Mouse (Mus musculus) heart, embryonic 11.5 days (tissue): Measurements from ENCODE around the gene AL607142.1. TPM values are rescaled to one million over a fixed set of nuclear protein-coding genes. Genes with fewer than 3 reads are reported as not detected.

Experiments
- ATAC-seq: fragments of 200-750 bp; cut with Nextera tagmentation; replicated peaks from 2 replicates; pipeline ENCODE4 v1.8.0; 2017; ENCODE audit warnings: moderate library complexity; ENCODE audit not compliant: insufficient number of reproducible peaks, low FRiP score, low TSS enrichment
- H3K27ac ChIP-seq: fragments of 300-500 bp; sonication (generic); 2 replicates; pipeline ENCODE4 v1.5.1; 2014; ENCODE audit warnings: mild to moderate bottlenecking, low read depth, low read length
- H3K27me3 ChIP-seq: fragments of 300-500 bp; sonication (generic); 2 replicates; pipeline ENCODE4 v1.6.1; 2014; ENCODE audit warnings: mild to moderate bottlenecking, low read length, mixed read lengths; ENCODE audit not compliant: control insufficient read depth, insufficient read depth
- H3K36me3 ChIP-seq: fragments of 300-500 bp; sonication (generic); 2 replicates; pipeline ENCODE4 v1.6.1; 2014; ENCODE audit warnings: mild to moderate bottlenecking, low read length, moderate library complexity, mixed read lengths; ENCODE audit not compliant: control insufficient read depth, insufficient read depth
- H3K4me1 ChIP-seq: fragments of 300-500 bp; sonication (generic); 2 replicates; pipeline ENCODE4 v1.6.1; 2014; ENCODE audit warnings: low read length; ENCODE audit not compliant: control insufficient read depth, insufficient read depth
- H3K4me2 ChIP-seq: fragments of 300-500 bp; sonication (generic); 2 replicates; pipeline ENCODE4 v1.6.1; 2014; ENCODE audit warnings: mild to moderate bottlenecking, moderate library complexity
- H3K4me3 ChIP-seq: fragments of 300-500 bp; sonication (generic); 2 replicates; pipeline ENCODE4 v1.5.1; 2014; ENCODE audit warnings: low read depth, low read length
- H3K9ac ChIP-seq: fragments of 300-500 bp; sonication (generic); 2 replicates; pipeline ENCODE4 v1.6.1; 2014; ENCODE audit warnings: mild to moderate bottlenecking, low read depth, low read length, moderate library complexity
- H3K9me3 ChIP-seq: fragments of 300-500 bp; sonication (generic); replicated peaks from 2 replicates; pipeline ENCODE4 v1.6.1; 2016; ENCODE audit warnings: low read length; ENCODE audit not compliant: control insufficient read depth
- WGBS: fragments of 180-500 bp; shearing (Covaris S2); extraction: QIAGEN DNeasy Blood & Tissue Kit; methylation state at CpG from one replicate; pipeline ENCODE4 v1.1.7; 2014; ENCODE audit not compliant: insufficient replicate concordance; 5-methylcytosine and 5-hydroxymethylcytosine counted together
- polyA plus RNA-seq: library from polyadenylated mRNA; unstranded; fragments of >200 nt; fragmentation: Nextera tagmentation; extraction: Ambion mirVana; gene quantifications from 2 replicates; pipeline ENCODE4 v1.2.1, GENCODE M21; 2014

AL607142.1 gene
- polyA plus RNA-seq, 1 experiment from 2014 or later, result not detected

GRCm38 (mm10) chr4:120071411-120071810 is 6.6 kb downstream of the AL607142.1 start:
- no peaks in the 10 kb centered on the region for H3K36me3 ChIP-seq
- no peak overlapping the region for H3K9ac ChIP-seq
- 55% methylated on average over 3 of the region's 3 CpGs for WGBS
- H3K9me3 ChIP-seq, result no peaks in the 10 kb centered on the region
- H3K4me2 ChIP-seq, result no peak overlapping the region
- H3K4me3 ChIP-seq, result no peak overlapping the region
- H3K4me1 ChIP-seq, result peaks cover 10% of the 10 kb centered on the region
- H3K27me3 ChIP-seq, result no peaks in the 10 kb centered on the region
- no peak for ATAC-seq
- no peak overlapping the region for H3K27ac ChIP-seq

- WGBS, result 63% methylated on average over 15 of the region's 15 CpGs
- Histone ChIP-seq H3K27ac (no peak overlapping the region), H3K4me2 (no peak overlapping the region), H3K4me3 (no peak overlapping the region), H3K36me3 (no peaks in the 10 kb centered on the region), H3K4me1 (peaks cover 10% of the 10 kb centered on the region), H3K27me3 (no peaks in the 10 kb centered on the region), H3K9ac (no peak overlapping the region), H3K9me3 (no peaks in the 10 kb centered on the region)
- ATAC-seq, result no peak
Measured at GRCm38 (mm10) chr4:120071842-120072507, 7.2 kb downstream of the AL607142.1 start.

- H3K4me1 ChIP-seq, result peaks cover 10% of the 10 kb centered on the region
- no peak overlapping the region for H3K4me2 ChIP-seq
- H3K27me3 ChIP-seq, result no peaks in the 10 kb centered on the region
- no peaks in the 10 kb centered on the region for H3K9me3 ChIP-seq
- ATAC-seq, result no peak
- no peak overlapping the region for H3K4me3 ChIP-seq
- no peak overlapping the region for H3K9ac ChIP-seq
- H3K27ac ChIP-seq, result no peak overlapping the region
- WGBS, result 62% methylated on average over 5 of the region's 5 CpGs
- no peaks in the 10 kb centered on the region for H3K36me3 ChIP-seq
Measured at GRCm38 (mm10) chr4:120074061-120074460, 9.3 kb downstream of the AL607142.1 start.

GRCm38 (mm10) chr4:120077322-120077721 is 12.5 kb downstream of the AL607142.1 start:
- H3K9ac ChIP-seq, result no peak overlapping the region
- H3K4me2 ChIP-seq, result no peak overlapping the region
- H3K4me1 ChIP-seq, result 0 out of 2 replicates have a peak, but pooled peaks cover 3% of the 10 kb centered on the region
- no peaks in the 10 kb centered on the region for H3K27me3 ChIP-seq
- no peaks in the 10 kb centered on the region for H3K9me3 ChIP-seq
- no peak overlapping the region for H3K4me3 ChIP-seq
- no peak overlapping the region for H3K27ac ChIP-seq
- WGBS, result 80% methylated on average over 8 of the region's 8 CpGs
- no peak for ATAC-seq
- no peaks in the 10 kb centered on the region for H3K36me3 ChIP-seq

- 80% methylated on average over 5 of the region's 5 CpGs for WGBS
- H3K27ac ChIP-seq, result no peak overlapping the region
- ATAC-seq, result no peak
Measured at GRCm38 (mm10) chr4:120082527-120082926, 17.7 kb downstream of the AL607142.1 start.

GRCm38 (mm10) chr4:120083700-120084099 is 18.9 kb downstream of the AL607142.1 start:
- H3K4me2 ChIP-seq, result no peak overlapping the region
- no peaks in the 10 kb centered on the region for H3K27me3 ChIP-seq
- no peaks in the 10 kb centered on the region for H3K9me3 ChIP-seq
- H3K36me3 ChIP-seq, result no peaks in the 10 kb centered on the region
- 72% methylated on average over 3 of the region's 3 CpGs for WGBS
- no peaks in the 10 kb centered on the region for H3K4me1 ChIP-seq
- no peak overlapping the region for H3K27ac ChIP-seq
- no peak overlapping the region for H3K4me3 ChIP-seq
- no peak overlapping the region for H3K9ac ChIP-seq
- no peak for ATAC-seq

More at GRCm38 (mm10) chr4:120082527-120082926, 17.7 kb downstream of the AL607142.1 start:
- H3K27me3 ChIP-seq, result no peaks in the 10 kb centered on the region
- no peak overlapping the region for H3K4me3 ChIP-seq
- H3K9ac ChIP-seq, result no peak overlapping the region
- H3K9me3 ChIP-seq, result no peaks in the 10 kb centered on the region
- no peaks in the 10 kb centered on the region for H3K4me1 ChIP-seq
- no peak overlapping the region for H3K4me2 ChIP-seq
- no peaks in the 10 kb centered on the region for H3K36me3 ChIP-seq

- no peak overlapping the region for H3K9ac ChIP-seq
- no peaks in the 10 kb centered on the region for H3K27me3 ChIP-seq
- H3K27ac ChIP-seq, result no peak overlapping the region
- no peak for ATAC-seq
- 77% methylated on average over 8 of the region's 8 CpGs for WGBS
- H3K9me3 ChIP-seq, result no peaks in the 10 kb centered on the region
- H3K4me1 ChIP-seq, result 0 out of 2 replicates have a peak, but pooled peaks cover 5% of the 10 kb centered on the region
- H3K36me3 ChIP-seq, result no peaks in the 10 kb centered on the region
- H3K4me3 ChIP-seq, result no peak overlapping the region
- no peak overlapping the region for H3K4me2 ChIP-seq
Measured at GRCm38 (mm10) chr4:120089536-120089935, 24.7 kb downstream of the AL607142.1 start.

GRCm38 (mm10) chr4:120091997-120092783 is 27.4 kb downstream of the AL607142.1 start:
- 83% methylated on average over 1 of the region's 1 CpGs for WGBS
- ATAC-seq, result no peak
- no peaks in the 10 kb centered on the region for H3K36me3 ChIP-seq
- no peak overlapping the region for H3K9ac ChIP-seq
- no peak overlapping the region for H3K4me3 ChIP-seq
- H3K27ac ChIP-seq, result no peak overlapping the region
- H3K27me3 ChIP-seq, result no peaks in the 10 kb centered on the region
- no peak overlapping the region for H3K4me2 ChIP-seq
- no peaks in the 10 kb centered on the region for H3K9me3 ChIP-seq
- 0 out of 2 replicates have a peak, but pooled peaks cover 5% of the 10 kb centered on the region for H3K4me1 ChIP-seq
